Mouse (Mus musculus) hindbrain, embryonic 12.5 days (tissue): ENCODE data around the gene Ccdc6. TPM values are rescaled to one million over a fixed set of nuclear protein-coding genes. Genes with fewer than 3 reads are reported as not detected.

Experiments
- ATAC-seq: fragments of 200-750 bp; cut with Nextera tagmentation; 2 replicates; pipeline ENCODE4 v1.8.0; 2017; ENCODE audit warnings: moderate TSS enrichment; ENCODE audit not compliant: low FRiP score
- H3K27ac ChIP-seq: fragments of 300-500 bp; sonication (generic); 2 replicates; pipeline ENCODE4 v1.5.1; 2016; ENCODE audit warnings: mild to moderate bottlenecking
- H3K27me3 ChIP-seq: fragments of 300-500 bp; sonication (generic); 2 replicates; pipeline ENCODE4 v1.6.1; 2016; ENCODE audit warnings: mild to moderate bottlenecking
- H3K36me3 ChIP-seq: fragments of 300-500 bp; sonication (generic); 2 replicates; pipeline ENCODE4 v1.6.1; 2016; ENCODE audit warnings: mild to moderate bottlenecking
- H3K4me1 ChIP-seq: fragments of 300-500 bp; sonication (generic); 2 replicates; pipeline ENCODE4 v1.6.1; 2016
- H3K4me2 ChIP-seq: fragments of 300-500 bp; sonication (generic); replicated peaks from 2 replicates; pipeline ENCODE4 v1.6.1; 2016; ENCODE audit warnings: mild to moderate bottlenecking
- H3K4me3 ChIP-seq: fragments of 300-500 bp; sonication (generic); 2 replicates; pipeline ENCODE4 v1.5.1; 2016; ENCODE audit warnings: mild to moderate bottlenecking
- H3K9ac ChIP-seq: fragments of 300-500 bp; sonication (generic); 2 replicates; pipeline ENCODE4 v1.6.1; 2016; ENCODE audit warnings: mild to moderate bottlenecking, moderate library complexity
- H3K9me3 ChIP-seq: fragments of 300-500 bp; sonication (generic); replicated peaks from 2 replicates; pipeline ENCODE4 v1.6.1; 2016; ENCODE audit warnings: mild to moderate bottlenecking
- WGBS: fragments of 180-500 bp; shearing (Covaris S2); methylation state at CpG from one replicate; pipeline ENCODE4 v1.1.7; 2016; 5-methylcytosine and 5-hydroxymethylcytosine counted together
- polyA plus RNA-seq: library from polyadenylated mRNA; unstranded; fragments of >200 nt; fragmentation: Nextera tagmentation; extraction: Ambion mirVana; gene quantifications from 2 replicates; pipeline ENCODE4 v1.2.1, GENCODE M21; 2016

Gene Ccdc6
- polyA plus RNA-seq, 1 experiment from 2014 or later: 17.0 TPM

DNA sequence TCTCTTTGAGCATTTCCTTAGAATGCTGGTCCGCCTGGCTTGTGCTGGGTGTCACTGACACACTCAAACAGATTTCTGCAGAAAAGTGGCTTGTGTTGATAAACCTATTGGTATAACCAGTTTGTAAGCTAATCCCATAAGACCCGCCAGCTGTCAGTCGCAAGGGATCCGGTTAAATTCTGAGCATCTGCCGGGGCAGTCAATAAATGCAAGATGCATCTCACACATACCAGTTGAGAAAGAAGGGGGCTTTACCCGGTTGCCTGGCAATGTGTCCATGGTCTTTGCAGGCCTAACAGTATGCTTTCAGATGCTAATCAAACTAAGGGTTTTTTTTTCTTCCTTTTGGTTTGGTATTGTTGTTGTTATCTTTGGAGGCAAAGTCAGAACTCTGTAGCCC is 42.4 kb downstream of the Ccdc6 start:
- Histone ChIP-seq H3K9ac (no peak overlapping the region), H3K36me3 (peaks cover 10% of the 10 kb centered on the region), H3K27ac (peak overlapping the region; percentile 82), H3K9me3 (no peaks in the 10 kb centered on the region), H3K4me1 (peaks cover 23% of the 10 kb centered on the region), H3K4me3 (no peak overlapping the region), H3K4me2 (peak overlapping the region; percentile 14; the same call in 1 of the 2 replicates), H3K27me3 (no peaks in the 10 kb centered on the region)
- peak; percentile 63 for ATAC-seq
- 33% methylated on average over 6 of the region's 6 CpGs for WGBS

DNA sequence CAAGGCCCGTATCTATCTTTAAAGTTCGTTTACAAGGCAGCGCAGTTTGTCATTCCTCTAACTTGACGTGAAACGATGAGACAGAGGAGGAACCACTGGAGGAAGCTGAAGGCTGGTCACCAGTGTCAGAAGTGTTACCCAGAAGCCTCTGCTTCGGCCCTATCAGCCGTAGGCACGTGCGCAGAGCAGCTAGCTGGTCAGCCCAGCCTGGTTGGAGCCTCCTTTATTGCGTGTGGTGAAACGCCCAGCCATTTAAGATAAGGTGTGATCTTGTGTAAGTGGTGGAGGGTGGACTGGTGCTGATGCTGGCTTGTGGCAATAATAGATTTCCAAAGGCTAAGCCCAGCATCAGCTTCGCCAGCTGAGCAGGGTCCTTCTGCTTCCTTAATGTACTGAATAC is 43.5 kb downstream of the Ccdc6 start:
- H3K9ac ChIP-seq: no peak overlapping the region
- H3K27ac ChIP-seq: no peak overlapping the region; the same call in 1 of the 2 replicates
- H3K4me2 ChIP-seq: no peak overlapping the region
- H3K4me3 ChIP-seq: no peak overlapping the region
- no peaks in the 10 kb centered on the region for H3K9me3 ChIP-seq
- peaks cover 14% of the 10 kb centered on the region for H3K36me3 ChIP-seq
- WGBS: 91% methylated on average over 12 of the region's 12 CpGs
- no peak for ATAC-seq
- H3K4me1 ChIP-seq: peaks cover 23% of the 10 kb centered on the region
- no peaks in the 10 kb centered on the region for H3K27me3 ChIP-seq

DNA sequence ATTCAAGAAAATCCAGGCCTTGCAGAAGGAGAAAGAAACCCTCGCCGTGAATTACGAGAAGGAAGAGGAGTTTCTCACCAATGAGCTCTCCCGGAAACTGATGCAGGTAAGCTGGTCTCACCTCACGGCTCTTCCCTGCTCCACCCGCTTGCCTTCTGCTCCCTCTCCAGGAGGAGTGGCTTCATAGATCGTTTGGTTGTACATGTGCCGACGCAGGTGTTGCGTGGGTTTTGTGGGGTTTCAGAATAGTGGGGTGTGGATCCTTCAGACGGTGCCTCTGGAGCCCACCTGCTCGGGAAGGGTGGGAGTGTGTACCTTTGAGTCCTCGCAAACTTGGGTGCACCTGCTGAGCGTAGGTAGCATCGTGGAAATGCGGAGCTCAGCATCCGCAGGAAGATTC is 45.7 kb downstream of the Ccdc6 start:
- Histone ChIP-seq H3K4me2 (no peak overlapping the region), H3K27me3 (no peaks in the 10 kb centered on the region), H3K4me1 (peaks cover 23% of the 10 kb centered on the region), H3K36me3 (peaks cover 26% of the 10 kb centered on the region), H3K4me3 (no peak overlapping the region), H3K9ac (no peak overlapping the region), H3K9me3 (0 out of 2 replicates have a peak, but pooled peaks cover 3% of the 10 kb centered on the region), H3K27ac (no peak overlapping the region)
- 97% methylated on average over 17 of the region's 17 CpGs for WGBS
- ATAC-seq: no peak

DNA sequence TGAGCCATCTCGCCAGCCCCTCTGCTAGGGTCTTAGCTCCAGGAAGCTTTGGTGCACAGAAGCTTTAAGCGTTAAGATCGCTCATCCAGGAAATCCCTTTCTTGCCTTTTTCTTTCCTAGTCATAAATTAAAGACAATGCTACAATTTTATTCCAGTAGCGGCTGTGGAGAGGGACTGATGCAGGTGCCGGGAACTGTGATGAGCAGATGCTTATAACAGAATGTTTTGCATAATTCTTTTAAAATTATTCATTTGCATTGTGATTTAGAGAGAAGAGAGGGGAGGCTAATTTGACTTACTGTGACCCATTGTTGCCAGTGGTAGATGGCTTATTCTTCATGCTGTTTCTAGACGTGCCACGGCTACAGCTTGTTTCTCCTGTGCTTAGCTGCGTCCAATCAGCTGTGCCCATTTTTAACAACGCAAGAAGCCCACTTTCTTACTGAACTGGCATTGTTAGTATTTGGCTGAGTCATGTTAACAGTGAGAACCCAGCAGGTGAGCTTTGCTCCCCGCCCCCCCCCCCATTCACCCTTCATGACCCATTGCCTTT is 47.2 kb downstream of the Ccdc6 start:
- 0 out of 2 replicates have a peak, but pooled peaks cover 3% of the 10 kb centered on the region for H3K9me3 ChIP-seq
- 57% methylated on average over 10 of the region's 10 CpGs for WGBS
- ATAC-seq: peak; percentile 33; the same call in 1 of the 2 replicates
- H3K27ac ChIP-seq: peak overlapping the region; percentile 30; the same call in 1 of the 2 replicates
- H3K4me2 ChIP-seq: no peak overlapping the region
- no peaks in the 10 kb centered on the region for H3K27me3 ChIP-seq
- no peak overlapping the region for H3K9ac ChIP-seq
- no peak overlapping the region for H3K4me3 ChIP-seq
- peaks cover 19% of the 10 kb centered on the region for H3K4me1 ChIP-seq
- H3K36me3 ChIP-seq: peaks cover 26% of the 10 kb centered on the region

DNA sequence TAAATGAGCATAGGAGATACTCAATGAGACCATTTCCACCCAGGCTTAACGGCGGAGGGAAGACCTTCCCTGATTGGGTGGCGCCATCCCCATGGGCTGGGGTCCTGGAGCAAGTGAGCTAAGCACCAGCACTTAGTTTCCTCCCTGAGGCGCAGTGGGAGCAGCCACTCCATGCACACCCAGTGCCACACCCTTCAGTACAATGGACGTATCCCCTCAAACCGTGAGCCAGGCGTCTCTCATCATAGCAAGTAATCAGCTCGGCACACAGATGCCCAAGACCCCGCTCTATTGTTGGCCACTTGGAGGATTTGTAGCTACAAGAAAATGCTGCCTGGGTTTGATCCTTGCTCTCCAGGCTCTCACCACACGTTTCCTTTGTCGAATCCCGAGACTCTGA is 49.0 kb downstream of the Ccdc6 start:
- Histone ChIP-seq H3K9me3 (0 out of 2 replicates have a peak, but pooled peaks cover 3% of the 10 kb centered on the region), H3K27me3 (no peaks in the 10 kb centered on the region), H3K36me3 (peaks cover 31% of the 10 kb centered on the region), H3K27ac (no peak overlapping the region), H3K9ac (no peak overlapping the region), H3K4me1 (peaks cover 16% of the 10 kb centered on the region), H3K4me3 (no peak overlapping the region), H3K4me2 (no peak overlapping the region)
- 92% methylated on average over 12 of the region's 12 CpGs for WGBS
- ATAC-seq: no peak

DNA sequence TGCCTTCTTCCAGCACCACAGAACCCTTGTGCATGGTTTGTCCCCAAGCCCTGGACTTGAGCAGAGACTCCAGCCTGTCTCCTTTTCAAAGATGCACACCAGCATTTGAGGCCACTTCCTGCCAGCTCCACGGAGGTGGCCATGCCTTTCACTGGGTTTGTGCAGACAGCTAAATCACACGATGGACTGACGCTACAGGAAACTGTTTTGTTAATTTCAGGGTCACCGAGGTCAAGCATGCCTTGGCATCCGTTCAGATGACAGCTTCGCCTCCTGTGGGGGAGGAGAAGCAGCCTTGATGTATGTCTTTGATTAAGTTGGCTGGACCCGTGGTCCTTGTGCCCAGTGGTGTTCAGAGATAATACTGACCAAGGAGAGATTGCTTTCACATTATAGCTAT is 52.2 kb downstream of the Ccdc6 start:
- ATAC-seq: no peak
- Histone ChIP-seq H3K4me1 (peaks cover 32% of the 10 kb centered on the region), H3K27ac (peak overlapping the region; percentile 44), H3K9me3 (0 out of 2 replicates have a peak, but pooled peaks cover 3% of the 10 kb centered on the region), H3K9ac (no peak overlapping the region), H3K4me2 (no peak overlapping the region), H3K36me3 (peaks cover 27% of the 10 kb centered on the region), H3K27me3 (no peaks in the 10 kb centered on the region), H3K4me3 (no peak overlapping the region)
- WGBS: 23% methylated on average over 7 of the region's 7 CpGs

DNA sequence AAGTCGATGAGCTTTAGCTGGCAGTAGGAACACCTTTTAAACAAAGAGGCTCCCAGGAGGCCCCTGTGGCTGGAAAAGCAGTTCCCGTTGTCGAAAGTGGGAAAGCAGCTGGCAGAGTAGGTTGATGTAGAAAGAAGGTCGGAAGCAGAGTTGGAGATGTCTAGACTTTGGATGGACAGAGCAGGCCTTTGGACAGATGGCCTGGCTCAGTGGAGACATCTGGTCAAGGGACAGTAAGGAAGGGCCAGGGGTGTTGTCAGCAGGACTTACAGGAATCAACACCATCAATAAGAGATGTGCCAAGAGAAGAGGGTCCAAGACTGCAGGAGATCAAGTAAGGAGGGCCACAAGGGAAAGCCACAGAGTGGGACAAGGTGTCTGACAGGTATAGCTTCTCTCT is 53.4 kb downstream of the Ccdc6 start:
- Histone ChIP-seq H3K4me1 (peaks cover 32% of the 10 kb centered on the region), H3K36me3 (peaks cover 30% of the 10 kb centered on the region), H3K4me3 (no peak overlapping the region), H3K9ac (no peak overlapping the region), H3K27ac (no peak overlapping the region), H3K9me3 (0 out of 2 replicates have a peak, but pooled peaks cover 3% of the 10 kb centered on the region), H3K27me3 (no peaks in the 10 kb centered on the region), H3K4me2 (no peak overlapping the region)
- 54% methylated on average over 4 of the region's 4 CpGs for WGBS
- no peak for ATAC-seq

DNA sequence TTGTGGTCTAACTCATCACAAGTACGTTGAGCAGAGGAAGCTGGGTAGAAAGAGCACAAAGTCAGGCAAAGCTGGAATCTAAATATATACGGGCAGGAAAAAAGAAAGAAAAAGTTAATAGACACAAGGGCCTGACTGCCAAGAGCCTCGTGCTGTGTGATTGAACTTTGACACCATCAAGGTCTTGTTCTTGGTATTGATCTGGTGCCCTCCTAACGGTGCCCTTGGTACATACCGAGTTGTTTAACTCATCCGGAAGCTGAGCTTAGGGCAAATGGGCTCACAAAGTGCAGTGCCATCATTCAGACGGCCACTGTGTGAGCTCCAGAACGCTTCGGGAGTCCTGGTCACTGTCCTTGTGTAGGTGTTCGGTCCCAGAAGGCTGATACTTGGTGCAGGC is 54.2 kb downstream of the Ccdc6 start:
- Histone ChIP-seq H3K36me3 (peaks cover 31% of the 10 kb centered on the region), H3K27me3 (no peaks in the 10 kb centered on the region), H3K4me3 (no peak overlapping the region), H3K9ac (no peak overlapping the region), H3K4me2 (no peak overlapping the region), H3K9me3 (no peaks in the 10 kb centered on the region), H3K27ac (no peak overlapping the region), H3K4me1 (peaks cover 32% of the 10 kb centered on the region)
- ATAC-seq: no peak
- WGBS: 90% methylated on average over 10 of the region's 10 CpGs

DNA sequence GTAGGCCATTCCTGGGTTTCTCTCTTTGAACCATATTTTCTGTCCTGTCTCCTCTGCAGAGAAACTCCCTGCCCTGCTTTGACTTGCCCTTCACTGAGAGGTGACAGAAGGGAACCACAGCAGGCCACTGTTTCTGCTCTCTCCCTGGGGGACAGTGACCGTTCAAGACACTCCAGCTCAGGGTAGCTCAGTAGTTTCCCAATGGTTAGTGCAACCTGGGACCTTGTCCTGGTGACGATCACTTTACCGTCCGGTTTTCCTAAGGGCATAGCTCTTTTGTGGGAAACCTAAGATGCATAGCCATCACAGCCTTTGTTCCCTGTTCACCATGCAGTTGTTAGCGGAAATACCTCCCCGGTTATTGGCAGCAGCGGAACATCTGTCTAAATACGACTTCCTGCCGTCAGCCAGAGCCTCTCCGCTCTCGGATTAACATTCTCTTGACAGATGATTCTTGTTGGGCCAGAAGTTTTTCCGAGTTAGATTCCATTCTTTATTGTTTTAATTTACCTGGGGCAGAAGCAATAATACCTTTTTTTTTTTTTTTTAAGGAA is 55.3 kb downstream of the Ccdc6 start:
- Histone ChIP-seq H3K4me1 (peaks cover 32% of the 10 kb centered on the region), H3K27ac (peak overlapping the region; percentile 35), H3K27me3 (no peaks in the 10 kb centered on the region), H3K36me3 (peaks cover 39% of the 10 kb centered on the region), H3K9me3 (no peaks in the 10 kb centered on the region), H3K4me2 (no peak overlapping the region), H3K4me3 (no peak overlapping the region), H3K9ac (no peak overlapping the region)
- no peak for ATAC-seq
- 63% methylated on average over 12 of the region's 12 CpGs for WGBS

DNA sequence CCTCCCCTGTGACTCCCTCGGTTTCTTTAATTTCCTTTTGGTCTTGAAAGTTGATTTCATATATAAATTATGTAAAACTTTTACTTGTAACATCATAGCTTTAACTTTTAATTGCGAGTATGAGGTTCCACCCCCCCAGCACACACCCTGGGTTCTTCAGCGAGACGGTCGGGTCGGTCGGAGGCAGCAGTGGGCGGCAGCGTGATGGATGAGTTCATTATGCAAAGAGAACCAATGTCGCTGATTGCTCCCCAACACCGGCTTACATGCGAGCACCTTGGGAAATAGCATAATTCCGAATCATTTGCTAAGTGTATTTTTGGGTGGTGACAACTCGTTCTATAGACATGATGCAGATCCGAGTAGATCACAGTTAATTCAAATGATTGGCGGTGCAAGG is 56.9 kb downstream of the Ccdc6 start:
- Histone ChIP-seq H3K27me3 (no peaks in the 10 kb centered on the region), H3K27ac (no peak overlapping the region), H3K9me3 (no peaks in the 10 kb centered on the region), H3K36me3 (peaks cover 38% of the 10 kb centered on the region), H3K4me1 (peaks cover 27% of the 10 kb centered on the region), H3K9ac (no peak overlapping the region), H3K4me2 (no peak overlapping the region), H3K4me3 (no peak overlapping the region)
- WGBS: 69% methylated on average over 16 of the region's 16 CpGs
- no peak for ATAC-seq

DNA sequence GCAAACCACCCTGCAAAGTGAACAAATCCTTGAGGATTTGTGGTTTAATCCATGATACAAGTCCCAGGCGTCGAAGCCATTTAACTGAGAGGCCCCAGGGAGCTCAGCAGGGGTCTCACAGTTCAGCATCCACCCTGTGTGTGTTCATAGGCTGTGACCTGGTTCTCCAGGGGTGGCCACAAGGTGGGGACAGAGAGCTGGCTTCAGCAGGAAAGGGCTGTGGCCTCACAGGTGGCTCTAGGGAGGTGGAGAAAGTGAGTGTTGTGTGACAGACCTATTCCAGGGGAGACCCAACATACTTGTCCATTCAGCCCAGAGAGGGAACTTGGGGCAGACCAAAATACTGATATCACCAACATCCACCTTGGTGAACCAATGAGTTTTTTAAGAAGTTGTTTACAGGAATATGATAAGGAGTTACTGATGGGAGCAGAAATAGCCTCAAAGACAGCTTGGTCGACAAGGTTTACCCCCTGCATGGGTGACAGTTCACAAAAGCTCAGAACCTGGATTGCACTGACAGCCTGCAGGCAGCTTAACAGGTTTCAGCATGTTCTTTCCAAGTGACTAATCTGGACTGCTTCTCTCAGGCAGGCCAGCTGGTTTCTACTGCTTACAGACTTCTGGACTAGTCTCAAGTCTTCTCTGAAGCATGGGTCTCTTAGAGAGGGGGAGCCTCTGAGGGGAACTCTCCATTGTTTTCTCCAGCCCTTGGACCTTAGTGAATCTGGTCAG is 59.7 kb downstream of the Ccdc6 start:
- Histone ChIP-seq H3K4me1 (peaks cover 21% of the 10 kb centered on the region), H3K9me3 (no peaks in the 10 kb centered on the region), H3K9ac (no peak overlapping the region), H3K27ac (no peak overlapping the region), H3K27me3 (no peaks in the 10 kb centered on the region), H3K4me2 (no peak overlapping the region), H3K36me3 (peaks cover 28% of the 10 kb centered on the region), H3K4me3 (no peak overlapping the region)
- ATAC-seq: no peak
- 74% methylated on average over 3 of the region's 3 CpGs for WGBS

DNA sequence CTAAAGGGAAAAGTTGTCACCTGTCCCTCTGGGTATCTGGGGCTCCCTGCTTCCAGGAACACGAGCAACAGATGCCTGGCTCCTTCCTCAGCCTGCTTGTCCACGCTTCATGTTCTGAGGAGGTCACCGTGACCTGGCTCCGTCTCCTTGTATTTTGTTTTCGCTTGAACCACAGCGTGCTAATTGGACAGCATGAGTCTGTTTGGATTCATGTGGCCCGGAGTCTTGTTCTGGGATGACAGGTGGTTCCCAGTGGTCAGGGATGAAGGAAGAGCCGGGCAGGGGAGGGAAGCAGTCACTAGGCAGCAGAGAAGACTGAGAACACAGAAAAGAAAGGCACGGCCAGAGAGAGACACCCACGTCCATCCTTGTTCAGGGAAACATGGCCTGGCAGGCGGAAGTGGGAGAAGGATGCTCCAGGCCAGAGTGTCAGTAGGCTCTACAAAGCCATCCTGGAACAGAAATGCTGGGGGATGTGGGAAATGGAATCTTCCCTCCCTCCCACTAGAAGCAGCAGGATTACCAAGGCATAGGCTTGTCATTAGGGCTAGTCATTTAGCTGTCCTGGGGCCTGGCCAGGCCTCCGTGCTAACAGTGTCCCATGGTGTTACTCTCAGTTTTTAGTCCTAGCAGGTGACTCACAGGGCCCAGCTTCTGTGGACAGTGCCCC is 62.9 kb downstream of the Ccdc6 start:
- H3K27ac ChIP-seq: no peak overlapping the region
- ATAC-seq: no peak
- H3K4me3 ChIP-seq: no peak overlapping the region
- WGBS: 67% methylated on average over 12 of the region's 12 CpGs
- H3K36me3 ChIP-seq: peaks cover 25% of the 10 kb centered on the region
- no peak overlapping the region for H3K4me2 ChIP-seq
- no peaks in the 10 kb centered on the region for H3K9me3 ChIP-seq
- peaks cover 10% of the 10 kb centered on the region; the same call in 1 of the 2 replicates for H3K4me1 ChIP-seq
- H3K9ac ChIP-seq: no peak overlapping the region
- no peaks in the 10 kb centered on the region for H3K27me3 ChIP-seq
